Mouse (Mus musculus): Measurements from ENCODE around the gene Clip4. TPM values are rescaled to one million over a fixed set of nuclear protein-coding genes. Genes with fewer than 3 reads are reported as not detected.

Clip4 gene
- total and polyA plus RNA-seq, 3 experiments = 0.23 TPM; not detected in 2

- Histone ChIP-seq H3K4me3 (replicated peaks in 1 of 3; ENCODE audit: low read depth in 2 of 3, low read length in 2 of 3, poor library complexity in 1 of 3) (no peak overlapping the region), H3K4me1 (ENCODE audit: control insufficient read depth in 1 of 2, insufficient read depth in 2 of 2) (peaks cover 0 to 6% of the 10 kb centered on the region in 2 experiments; a peak in 1 of 4 replicates), H3K27ac (ENCODE audit: insufficient read depth, low read depth) (no peak overlapping the region), H3K9me3 (replicated peaks; ENCODE audit: low read length) (peaks cover 3% of the 10 kb centered on the region), H3K27me3 (replicated peaks) (no peaks in the 10 kb centered on the region), H3K9ac (ENCODE audit: insufficient read depth, low read depth) (no peak overlapping the region), H3K36me3 (replicated peaks in 1 of 2; ENCODE audit: control insufficient read depth in 1 of 2, insufficient read depth in 1 of 2, low read length in 1 of 2) (no peaks in the 10 kb centered on the region), H3K4me2 (ENCODE audit: insufficient read depth, low read depth, poor library complexity, severe bottlenecking) (no peak overlapping the region), H3K79me2 (replicated peaks; ENCODE audit: control insufficient read depth, extremely low read depth, insufficient read depth, poor library complexity, severe bottlenecking) (no peaks in the 10 kb centered on the region)
- dilution Hi-C loops (cut with MboI; ENCODE audit: extremely low pct_ligation_motif_present, extremely low pct_unique_long_range_greater_than_20kb, low sequenced_read_pairs) = no loop called here
- TF ChIP-seq GABPA (IDR thresholded peaks at IDR 0.05; ENCODE audit: insufficient replicate concordance, low read depth, low read length) (no peak), RCOR1 (conservative IDR thresholded peaks at IDR 0.05; ENCODE audit: low read depth, low read length) (no peak), ZMIZ1 (IDR thresholded peaks at IDR 0.05; ENCODE audit: low read depth, low read length) (no peak), IRF4 (IDR thresholded peaks at IDR 0.05; ENCODE audit: low read depth, low read length) (no peak), HCFC1 (IDR thresholded peaks at IDR 0.05; ENCODE audit: low read depth, low read length) (no peak)
- DNase-seq (ENCODE audit: extremely low read depth) = no peak
- in situ Hi-C loops (cut with MboI; ENCODE audit: low pct_ligation_motif_present, low pct_unique_long_range_greater_than_20kb, low sequenced_read_pairs) = no loop called here
Observed at GRCm38 (mm10) chr17:71816136-71816864, 48.0 kb downstream of the Clip4 start.

- Histone ChIP-seq H3K36me3 (replicated peaks in 1 of 2; ENCODE audit: control insufficient read depth in 1 of 2, insufficient read depth in 1 of 2, low read length in 1 of 2) (no peaks in the 10 kb centered on the region), H3K9me3 (replicated peaks; ENCODE audit: low read length) (peaks cover 3% of the 10 kb centered on the region), H3K4me1 (ENCODE audit: control insufficient read depth in 1 of 2, insufficient read depth in 2 of 2) (peaks cover 6 to 30% of the 10 kb centered on the region in 2 experiments; a peak in 3 of 4 replicates), H3K9ac (ENCODE audit: insufficient read depth, low read depth) (no peak overlapping the region), H3K27me3 (replicated peaks) (no peaks in the 10 kb centered on the region), H3K4me3 (replicated peaks in 1 of 3; ENCODE audit: low read depth in 2 of 3, low read length in 2 of 3, poor library complexity in 1 of 3) (no peak overlapping the region), H3K4me2 (ENCODE audit: insufficient read depth, low read depth, poor library complexity, severe bottlenecking) (no peak overlapping the region), H3K79me2 (replicated peaks; ENCODE audit: control insufficient read depth, extremely low read depth, insufficient read depth, poor library complexity, severe bottlenecking) (no peaks in the 10 kb centered on the region), H3K27ac (ENCODE audit: insufficient read depth, low read depth) (no peak overlapping the region)
- in situ Hi-C loops (cut with MboI; ENCODE audit: low pct_ligation_motif_present, low pct_unique_long_range_greater_than_20kb, low sequenced_read_pairs) = no loop called here
- TF ChIP-seq MEF2A (IDR thresholded peaks at IDR 0.05; ENCODE audit: borderline replicate concordance, low read depth, low read length) (no peak), MAFK (IDR thresholded peaks at IDR 0.05; ENCODE audit: insufficient replicate concordance, low read length) (no peak), CHD2 (IDR thresholded peaks at IDR 0.05; ENCODE audit: low read length) (no peak)
- DNase-seq (ENCODE audit: extremely low read depth) = no peak
- dilution Hi-C loops (cut with MboI; ENCODE audit: extremely low pct_ligation_motif_present, extremely low pct_unique_long_range_greater_than_20kb, low sequenced_read_pairs) = no loop called here
Observed at GRCm38 (mm10) chr17:71823622-71824306, 55.5 kb downstream of the Clip4 start.

- Histone ChIP-seq H3K27ac (ENCODE audit: insufficient read depth, low read depth) (no peak overlapping the region), H3K79me2 (replicated peaks; ENCODE audit: control insufficient read depth, extremely low read depth, insufficient read depth, poor library complexity, severe bottlenecking) (no peaks in the 10 kb centered on the region), H3K4me2 (ENCODE audit: insufficient read depth, low read depth, poor library complexity, severe bottlenecking) (peak overlapping the region; percentile 74; the same call in 1 of the 2 replicates), H3K9me3 (replicated peaks; ENCODE audit: low read length) (no peaks in the 10 kb centered on the region), H3K4me1 (ENCODE audit: control insufficient read depth in 1 of 2, insufficient read depth in 2 of 2) (peaks cover 6 to 21% of the 10 kb centered on the region in 2 experiments; a peak in 3 of 4 replicates), H3K4me3 (replicated peaks in 1 of 3; ENCODE audit: low read depth in 2 of 3, low read length in 2 of 3, poor library complexity in 1 of 3) (no peak overlapping the region), H3K36me3 (replicated peaks in 1 of 2; ENCODE audit: control insufficient read depth in 1 of 2, insufficient read depth in 1 of 2, low read length in 1 of 2) (no peaks in the 10 kb centered on the region), H3K9ac (ENCODE audit: insufficient read depth, low read depth) (no peak overlapping the region), H3K27me3 (replicated peaks) (no peaks in the 10 kb centered on the region)
- dilution Hi-C loops (cut with MboI; ENCODE audit: extremely low pct_ligation_motif_present, extremely low pct_unique_long_range_greater_than_20kb, low sequenced_read_pairs) (no loop called here), in situ Hi-C loops (cut with MboI; ENCODE audit: low pct_ligation_motif_present, low pct_unique_long_range_greater_than_20kb, low sequenced_read_pairs) (no loop called here)
- peak; percentile 46 for DNase-seq (ENCODE audit: extremely low read depth)
- no peak for TF ChIP-seq ETS1 (conservative IDR thresholded peaks at IDR 0.05; ENCODE audit: low read depth, low read length)
- TF ChIP-seq EP300 (IDR thresholded peaks at IDR 0.05; ENCODE audit: low read length) = peak; percentile 78
- no peak for TF ChIP-seq MAFK (IDR thresholded peaks at IDR 0.05; ENCODE audit: insufficient replicate concordance, low read length)
- TF ChIP-seq IRF4 (IDR thresholded peaks at IDR 0.05; ENCODE audit: low read depth, low read length) = peak; percentile 86
- TF ChIP-seq CTCF (conservative IDR thresholded peaks at IDR 0.05 in 1 of 2, IDR thresholded peaks at IDR 0.05 in 1 of 2; ENCODE audit: low read depth in 2 of 2, low read length in 2 of 2) = no peak
- no peak for TF ChIP-seq ZKSCAN1 (IDR thresholded peaks at IDR 0.05; ENCODE audit: borderline replicate concordance, low read depth, low read length)
- TF ChIP-seq MAZ (IDR thresholded peaks at IDR 0.05; ENCODE audit: low read depth, low read length) = no peak
- no peak for TF ChIP-seq POLR2A (IDR thresholded peaks at IDR 0.05; ENCODE audit: low read depth, low read length)
- TF ChIP-seq TCF12 (IDR thresholded peaks at IDR 0.05; ENCODE audit: low read depth, low read length) = no peak
- no peak for TF ChIP-seq MAX (IDR thresholded peaks at IDR 0.05; ENCODE audit: low read length)
- peak; percentile 14; the same call in 1 of the 2 replicates for TF ChIP-seq JUN (IDR thresholded peaks at IDR 0.05; ENCODE audit: insufficient read depth, low read depth, low read length)
- no peak for TF ChIP-seq CHD1 (IDR thresholded peaks at IDR 0.05; ENCODE audit: low read depth, low read length)
- no peak for TF ChIP-seq USF2 (conservative IDR thresholded peaks at IDR 0.05; ENCODE audit: low read depth, low read length)
- peak; percentile 45; the same call in 1 of the 2 replicates for TF ChIP-seq RCOR1 (conservative IDR thresholded peaks at IDR 0.05; ENCODE audit: low read depth, low read length)
- no peak for TF ChIP-seq NELFE (IDR thresholded peaks at IDR 0.05; ENCODE audit: low read depth, low read length)
- no peak for TF ChIP-seq KAT2A (IDR thresholded peaks at IDR 0.05; ENCODE audit: insufficient replicate concordance, low read length)
- no peak for TF ChIP-seq E2F4 (IDR thresholded peaks at IDR 0.05; ENCODE audit: insufficient replicate concordance, low read depth, low read length)
- TF ChIP-seq MEF2A (IDR thresholded peaks at IDR 0.05; ENCODE audit: borderline replicate concordance, low read depth, low read length) = no peak
Observed at GRCm38 (mm10) chr17:71826603-71827002, 58.3 kb downstream of the Clip4 start.

Data from CH12.LX (cell line).